Mouse (Mus musculus): ENCODE results near the gene Fkbpl.

DNA sequence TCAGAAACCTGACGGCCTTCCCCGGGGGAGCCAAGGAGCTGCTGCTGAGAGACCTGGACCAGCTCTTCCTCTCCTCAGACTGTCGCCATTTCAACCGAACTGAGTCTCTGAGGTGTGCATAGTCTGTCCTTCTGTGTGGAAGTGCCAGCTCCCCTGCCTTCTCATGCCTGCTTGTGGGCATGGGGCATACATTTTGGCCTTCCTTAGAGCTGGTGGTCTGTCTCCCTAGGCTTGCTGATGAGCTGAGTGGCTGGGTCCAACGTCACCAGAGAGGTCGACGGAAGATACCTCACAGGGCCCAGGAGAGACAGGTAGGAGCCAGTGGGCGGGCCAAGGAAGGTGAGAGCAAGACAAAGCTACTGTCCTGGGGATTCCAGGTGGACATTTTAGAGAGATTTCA, 8.4 kb downstream of the Fkbpl start:
- no peak for TF ChIP-seq CTCF (IDR thresholded peaks at IDR 0.05; ENCODE audit: low read depth, low read length)
- TF ChIP-seq GATA1 (IDR thresholded peaks at IDR 0.05; ENCODE audit: borderline replicate concordance, low read length) = no peak
